Mouse (Mus musculus) spleen, adult 2 months (tissue): ENCODE data around the gene Slc35e2. TPM values are rescaled to one million over a fixed set of nuclear protein-coding genes. Genes with fewer than 3 reads are reported as not detected.

Experiments
- DNase-seq, 2 experiments: peaks; one replicate each; pipeline versions ENCODE4 v3.0.0 to v3.0.0-alpha.2; 2012 to 2021; ENCODE audit warnings: low spot score in 2 of 2, low read depth in 1 of 2
- H3K27ac ChIP-seq: fragments of 200-500 bp; 2 replicates; pipeline ENCODE4 v1.5.1; 2012; ENCODE audit warnings: low read length, inconsistent platforms; ENCODE audit not compliant: insufficient read depth
- H3K27me3 ChIP-seq: fragments of 200-500 bp; 2 replicates; pipeline ENCODE4 v1.6.1; 2012; ENCODE audit warnings: mild to moderate bottlenecking, moderate library complexity, low read length, inconsistent platforms; ENCODE audit not compliant: control insufficient read depth, insufficient read depth
- H3K36me3 ChIP-seq: fragments of 200-500 bp; 2 replicates; pipeline ENCODE4 v1.6.1; 2012; ENCODE audit warnings: mild to moderate bottlenecking, low read length, inconsistent platforms; ENCODE audit not compliant: control insufficient read depth, insufficient read depth
- H3K4me1 ChIP-seq: fragments of 200-500 bp; 2 replicates; pipeline ENCODE4 v1.6.1; 2011; ENCODE audit warnings: inconsistent platforms; ENCODE audit not compliant: control insufficient read depth, insufficient read depth, insufficient read length
- H3K4me3 ChIP-seq: fragments of 200-500 bp; 2 replicates; pipeline ENCODE4 v1.5.1; 2011; ENCODE audit warnings: mild to moderate bottlenecking, inconsistent platforms; ENCODE audit not compliant: insufficient read depth, insufficient read length; ENCODE audit errors: extremely low read depth
- CTCF ChIP-seq: fragments of 200-500 bp; IDR thresholded peaks from 2 replicates; pipeline ENCODE4 v1.5.1; 2011; ENCODE audit warnings: mild to moderate bottlenecking, inconsistent platforms; ENCODE audit not compliant: insufficient read depth, insufficient read length, insufficient replicate concordance; ENCODE audit errors: extremely low read depth
- POLR2A ChIP-seq: fragments of 200-500 bp; IDR thresholded peaks from 2 replicates; pipeline ENCODE4 v1.6.1; 2011; ENCODE audit warnings: low read depth, low read length, inconsistent platforms
- WGBS: fragments of 180-500 bp; shearing (Covaris S2); methylation state at CpG from one replicate; pipeline ENCODE4 v1.1.7; 2018; 5-methylcytosine and 5-hydroxymethylcytosine counted together
- polyA plus RNA-seq: library from polyadenylated mRNA; depleted of rRNA; stranded (reverse); fragments of >200 nt; gene quantifications from 2 replicates; pipeline ENCODE4 v1.2.3, GENCODE M21; 2012

The Slc35e2 gene
- polyA plus RNA-seq, 1 experiment = 7.1 TPM

DNA sequence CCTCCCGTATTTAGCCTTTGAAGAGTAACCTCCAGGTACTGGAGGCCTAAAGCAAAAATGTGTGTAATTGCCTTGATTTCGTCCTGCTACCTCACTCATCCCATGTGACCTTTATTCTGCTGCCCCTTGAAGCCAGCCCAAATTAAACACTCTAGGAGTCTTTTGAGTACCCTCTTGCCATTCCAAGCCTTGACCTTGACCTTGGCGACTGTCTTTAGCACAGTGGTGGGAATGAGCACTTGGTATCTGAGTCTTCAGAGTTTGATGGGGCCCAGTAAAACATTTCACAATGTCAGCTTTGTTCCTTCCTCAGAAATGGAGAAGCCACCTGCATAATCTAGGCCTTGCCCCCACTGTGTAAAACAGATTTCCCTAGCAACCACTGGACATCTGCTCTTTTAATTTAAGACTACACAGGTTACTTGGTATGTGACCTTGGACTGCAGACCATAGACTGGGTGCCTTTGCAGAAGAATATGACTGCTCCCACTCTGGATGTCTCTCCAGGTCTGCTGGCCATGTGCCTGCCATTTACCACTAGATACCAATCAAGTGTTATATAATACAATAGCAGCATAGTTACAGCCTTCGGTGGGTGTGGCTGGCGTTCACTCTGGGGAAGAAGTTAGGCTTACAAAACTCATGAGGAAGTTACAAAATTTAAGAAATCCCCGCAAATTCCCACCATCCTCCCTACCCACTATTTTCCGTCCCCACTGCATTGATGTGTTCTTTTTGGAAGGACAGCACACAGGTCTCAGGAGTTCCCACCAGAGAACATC, 39.4 kb upstream of the Slc35e2 start, which contains the start of gene Nadk:
Nadk (plus strand) TSS at position 718 of the 782 bp plus-strand sequence.
- 44% methylated on average over 7 of the region's 7 CpGs for WGBS
- no peak for DNase-seq
- Histone ChIP-seq H3K27ac (peak within 1 kb of the TSS; percentile 93), H3K4me3 (peak within 1 kb of the TSS; percentile 48), H3K27me3 (no peaks in the 10 kb centered on the region), H3K36me3 (peaks cover 6% of the 10 kb centered on the region), H3K4me1 (peaks cover 31% of the 10 kb centered on the region)
- TF ChIP-seq POLR2A (no peak), CTCF (no peak)

DNA sequence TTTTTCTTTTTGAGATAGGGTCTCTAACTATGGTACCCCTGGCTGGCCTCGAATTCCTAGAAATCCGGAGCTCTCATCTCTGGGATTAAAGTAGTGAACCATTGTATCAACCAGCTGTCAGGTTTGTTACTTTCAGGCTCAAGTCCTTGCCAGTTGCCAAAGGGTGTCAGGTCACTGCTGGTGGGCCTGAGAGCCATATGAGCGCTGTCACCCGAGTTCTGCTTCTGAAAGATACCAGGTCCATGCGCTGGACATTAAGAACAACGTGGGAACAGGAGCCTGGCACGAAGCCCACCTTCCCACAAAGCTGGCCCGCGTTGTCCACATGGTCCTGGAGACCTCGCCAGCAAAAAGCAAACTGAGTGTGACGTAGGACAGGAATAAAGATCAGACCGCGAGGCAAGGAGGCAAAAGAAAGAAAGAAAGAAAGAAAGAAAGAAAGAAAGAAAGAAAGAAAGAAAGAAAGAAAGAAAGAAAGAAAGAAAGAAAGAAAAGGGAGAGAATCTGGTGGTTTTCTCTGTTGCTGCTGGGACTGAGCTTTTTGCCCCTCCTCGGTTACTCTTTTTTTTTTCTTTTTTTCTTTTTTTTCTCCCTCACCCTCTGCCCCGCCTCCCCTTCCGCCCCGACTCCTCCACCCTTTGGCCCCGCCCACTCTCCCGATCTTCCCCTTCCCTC, 38.4 kb upstream of the Slc35e2 start:
- H3K4me3 ChIP-seq = peak overlapping the region; percentile 48
- DNase-seq = peak in 1 of 2 experiments; percentile 20
- peaks cover 31% of the 10 kb centered on the region for H3K4me1 ChIP-seq
- H3K27ac ChIP-seq = peak overlapping the region; percentile 93
- TF ChIP-seq POLR2A (no peak), CTCF (no peak)
- 5% methylated on average over 19 of the region's 19 CpGs for WGBS
- peaks cover 6% of the 10 kb centered on the region for H3K36me3 ChIP-seq
- H3K27me3 ChIP-seq = no peaks in the 10 kb centered on the region

DNA sequence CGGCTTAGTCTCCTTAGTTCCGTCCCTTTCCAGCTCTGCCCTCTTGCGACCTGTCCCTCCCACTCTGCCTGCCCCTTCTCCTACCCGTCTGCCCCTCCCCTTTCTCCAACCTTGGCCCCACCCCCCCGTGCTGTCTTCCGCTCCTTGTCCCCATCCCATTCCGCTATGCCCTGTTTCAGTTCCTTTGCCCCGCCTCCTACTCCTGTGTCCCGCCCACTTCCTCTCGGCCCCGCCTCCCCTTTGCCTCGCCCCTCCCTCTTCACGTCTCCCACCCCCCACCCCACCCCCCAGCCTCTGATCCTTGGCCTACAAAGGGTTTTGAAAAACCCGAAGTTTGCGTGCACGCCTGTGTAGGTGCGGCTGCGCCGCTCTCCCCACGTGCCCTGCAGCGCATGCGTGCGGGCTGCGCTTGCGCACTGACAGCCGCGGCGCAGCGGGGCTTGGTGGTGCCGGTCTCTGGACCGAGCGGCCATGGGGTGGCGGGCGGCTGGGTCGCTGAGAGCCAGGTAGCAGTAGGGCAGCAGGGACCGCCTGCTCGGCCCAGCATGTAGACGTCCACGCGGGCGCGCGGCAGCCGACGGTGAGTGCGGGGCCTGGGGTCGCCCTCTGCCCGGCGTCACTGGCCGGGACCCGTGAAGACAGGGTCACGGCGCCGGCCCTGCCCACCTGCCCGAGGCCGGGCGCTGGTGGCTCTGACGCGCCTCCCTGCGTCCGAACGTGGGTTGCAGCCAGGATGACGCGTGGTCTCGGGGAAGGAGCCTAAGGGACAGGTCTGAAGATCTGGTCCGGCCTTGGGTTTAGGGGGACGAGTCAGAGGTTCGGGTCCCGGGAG, 37.6 kb upstream of the Slc35e2 start:
- H3K27ac ChIP-seq = peak overlapping the region; percentile 87
- peak; percentile 94 for DNase-seq

DNA sequence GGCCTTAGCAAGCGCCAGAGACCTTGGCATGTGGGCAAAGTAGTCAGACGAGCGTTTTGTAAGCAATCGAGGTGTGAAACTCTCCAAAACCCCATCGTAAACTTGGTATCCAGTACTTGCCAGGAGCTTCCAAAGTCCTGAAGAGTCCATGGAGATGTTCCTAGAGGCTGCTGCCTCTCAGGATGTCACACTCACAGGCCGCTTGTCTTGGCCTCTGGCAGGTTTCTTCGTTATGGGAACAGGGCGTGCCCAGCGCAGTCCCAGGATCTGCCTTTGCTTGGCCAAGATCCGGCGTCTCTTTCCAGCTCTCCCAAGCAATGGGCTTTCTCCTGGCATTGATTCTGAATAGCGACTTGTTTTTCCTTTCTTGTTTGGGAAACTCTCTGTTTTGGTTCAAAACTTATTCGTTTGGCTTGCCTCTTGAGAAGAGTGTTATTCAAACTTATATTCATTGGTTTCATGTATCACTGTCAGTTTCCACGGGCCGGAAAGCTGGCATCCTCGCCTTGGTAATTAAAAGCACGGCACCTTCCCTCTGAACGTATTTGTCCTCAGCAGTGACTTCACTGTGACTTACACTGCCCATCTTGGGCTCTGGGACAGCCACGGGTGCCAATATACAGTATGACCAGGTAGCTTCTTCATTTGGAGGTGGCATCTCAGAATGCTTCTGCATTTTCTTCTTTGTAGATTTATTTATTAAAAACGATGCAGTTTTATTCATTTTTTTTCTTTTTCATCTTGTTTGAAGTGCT, 36.7 kb upstream of the Slc35e2 start:
- 15% methylated on average over 20 of the region's 20 CpGs for WGBS
- no peak for DNase-seq
- H3K4me3 ChIP-seq = peak overlapping the region; percentile 93
- TF ChIP-seq CTCF = no peak
- no peak for TF ChIP-seq POLR2A
- 0 out of 2 replicates have a peak, but pooled peaks cover 1% of the 10 kb centered on the region for H3K36me3 ChIP-seq
- H3K27ac ChIP-seq = peak overlapping the region; percentile 87
- H3K27me3 ChIP-seq = no peaks in the 10 kb centered on the region
- H3K4me1 ChIP-seq = peaks cover 25% of the 10 kb centered on the region

More for the DNA sequence above, 37.6 kb upstream of the Slc35e2 start:
- Histone ChIP-seq H3K4me1 (peaks cover 29% of the 10 kb centered on the region), H3K4me3 (peak overlapping the region; percentile 93), H3K36me3 (peaks cover 4% of the 10 kb centered on the region), H3K27me3 (no peaks in the 10 kb centered on the region)
- TF ChIP-seq CTCF (peak; percentile 50; the same call in 1 of the 2 replicates), POLR2A (peak; percentile 43; the same call in 1 of the 2 replicates)
- under 1% methylated on average over 69 of the region's 69 CpGs for WGBS

DNA sequence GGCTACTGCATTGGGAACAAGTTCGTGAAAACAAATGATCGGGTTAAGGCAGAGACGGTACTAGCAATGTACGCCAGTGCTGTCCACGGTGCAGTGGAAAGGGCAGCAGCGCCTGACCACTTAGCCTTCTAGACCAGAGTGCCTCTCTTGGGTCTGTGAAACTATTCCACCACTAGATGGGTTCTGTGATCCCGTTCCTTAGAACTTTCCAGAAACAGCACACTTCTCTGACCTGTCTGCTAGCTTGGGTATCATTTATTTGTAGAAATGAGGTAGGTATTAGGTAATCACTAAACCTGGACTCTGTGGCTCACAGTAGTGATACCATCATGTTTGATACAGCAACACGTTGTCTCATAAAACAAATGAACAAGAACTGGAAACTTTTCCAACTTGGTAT, 34.7 kb upstream of the Slc35e2 start:
- H3K36me3 ChIP-seq = no peaks in the 10 kb centered on the region
- 92% methylated on average over 8 of the region's 8 CpGs for WGBS
- peaks cover 16% of the 10 kb centered on the region for H3K4me1 ChIP-seq
- no peak overlapping the region for H3K4me3 ChIP-seq
- DNase-seq = no peak
- H3K27ac ChIP-seq = no peak overlapping the region
- TF ChIP-seq POLR2A (no peak), CTCF (no peak)
- H3K27me3 ChIP-seq = no peaks in the 10 kb centered on the region

DNA sequence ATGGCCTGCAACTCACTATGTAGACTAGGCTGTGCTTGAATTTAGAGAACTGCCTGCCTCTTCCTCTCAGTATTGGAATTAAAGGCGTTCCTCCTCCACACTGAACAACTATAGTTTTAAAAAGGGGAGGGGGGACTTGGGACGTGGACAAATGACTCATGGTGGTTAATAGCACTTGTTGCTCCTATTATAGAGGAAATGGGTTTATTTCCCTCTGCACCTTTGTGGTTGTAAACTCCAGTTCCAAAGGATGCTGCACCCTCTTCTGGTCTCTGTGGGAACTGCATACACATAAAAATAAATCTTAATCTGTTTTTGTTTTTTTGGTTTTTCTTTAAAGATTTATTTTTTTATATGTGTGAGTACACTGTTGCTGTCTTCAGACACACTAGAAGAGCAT, 33.0 kb upstream of the Slc35e2 start:
- TF ChIP-seq CTCF = peak; percentile 16; the same call in 1 of the 2 replicates
- TF ChIP-seq POLR2A = no peak
- no peak for DNase-seq
- Histone ChIP-seq H3K4me3 (no peak overlapping the region), H3K27me3 (no peaks in the 10 kb centered on the region), H3K27ac (no peak overlapping the region), H3K36me3 (no peaks in the 10 kb centered on the region), H3K4me1 (peaks cover 5% of the 10 kb centered on the region)
- 3% methylated on average over 2 of the region's 2 CpGs for WGBS
